Mouse (Mus musculus) liver, postnatal 0 days (tissue): ENCODE data around the gene Akr1b10.

Source experiments
- CTCF ChIP-seq: sonication (generic); IDR thresholded peaks from 2 replicates; pipeline ENCODE4 v1.5.1; 2016; ENCODE audit warnings: antibody characterized with exemption, low read depth
- EP300 ChIP-seq: IDR thresholded peaks from 2 replicates; pipeline ENCODE4 v1.6.1; 2016; ENCODE audit warnings: antibody characterized with exemption, low read depth, mild to moderate bottlenecking

DNA sequence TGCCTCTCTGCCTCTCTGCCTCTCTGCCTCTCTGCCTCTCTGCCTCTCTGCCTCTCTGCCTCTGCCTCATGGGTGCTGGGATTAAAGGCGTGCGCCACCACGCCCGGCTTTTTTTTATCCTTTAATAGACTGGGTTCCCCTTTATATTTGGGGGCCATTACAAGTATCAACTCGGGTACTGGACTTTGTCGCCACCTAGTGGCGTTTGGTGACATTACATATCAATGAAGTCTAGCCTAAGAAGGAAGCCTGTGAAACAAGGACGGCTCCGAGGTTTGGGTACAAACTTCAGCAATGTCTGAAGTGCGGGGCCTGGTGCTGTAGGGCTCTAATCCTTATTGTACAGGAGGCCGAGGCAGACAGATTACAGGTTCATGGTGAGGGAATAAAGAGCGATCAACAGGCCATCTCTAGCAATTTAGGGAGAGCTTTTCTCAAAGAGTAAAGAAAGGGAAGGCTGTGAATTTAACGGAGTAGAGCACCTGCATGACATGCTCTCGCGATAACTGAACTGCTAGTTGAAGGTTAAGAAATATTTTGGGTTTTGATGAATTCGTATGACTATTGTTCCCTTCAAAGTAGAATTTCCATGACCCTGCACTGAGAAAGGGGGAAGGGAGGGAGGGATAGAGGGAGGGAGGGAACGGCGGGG, 12.2 kb upstream of the Akr1b10 start:
- TF ChIP-seq CTCF (peak; percentile 83), EP300 (no peak)
